Mouse (Mus musculus): ENCODE measurements around the gene Gm7247.
"Not testable (repeated sequence)": the region's sequence is repeated elsewhere in the genome, so short reads cannot be mapped to it uniquely, and the experiment has no call there.

The Gm7247 gene

DNA sequence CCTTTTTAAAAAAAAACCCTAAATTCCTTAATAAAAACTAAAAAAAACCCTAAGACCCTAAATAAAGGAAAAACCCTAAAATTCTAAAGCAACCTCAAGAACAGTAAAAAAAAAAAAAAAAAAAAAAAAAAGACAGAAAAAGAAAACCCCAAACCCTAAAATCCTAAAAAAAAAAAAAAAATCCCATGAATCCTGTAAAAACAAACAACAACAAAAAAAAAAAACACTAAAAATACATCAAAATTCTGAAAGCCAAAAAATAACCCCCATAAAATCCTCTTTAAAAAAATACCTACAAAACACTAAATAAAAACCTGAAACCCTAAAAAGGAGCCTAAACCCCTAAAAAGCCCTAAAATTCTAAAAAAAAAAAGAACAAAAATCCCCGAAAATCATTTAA, 135.4 kb downstream of the Gm7247 start:
- DNase-seq, result no peak

DNA sequence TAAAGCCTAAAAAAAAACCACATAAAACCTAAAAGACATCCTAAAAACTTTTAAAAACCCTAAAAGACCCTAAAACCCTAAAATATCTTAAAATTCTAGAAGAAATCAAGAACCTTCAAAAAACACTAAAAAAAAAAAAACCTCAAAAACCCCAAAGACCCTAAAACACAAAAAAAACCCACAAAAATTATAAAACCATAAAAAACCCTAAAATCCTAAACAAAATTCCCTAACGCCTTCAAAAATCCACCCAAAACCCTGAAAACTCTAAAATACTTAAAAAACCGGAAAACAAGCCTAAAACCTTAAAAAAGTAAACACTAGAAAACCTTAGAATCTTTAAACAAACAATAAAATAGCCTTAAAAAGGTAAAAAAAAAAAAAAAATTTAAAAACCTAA, 136.4 kb downstream of the Gm7247 start:
- DNase-seq, result no peak

DNA sequence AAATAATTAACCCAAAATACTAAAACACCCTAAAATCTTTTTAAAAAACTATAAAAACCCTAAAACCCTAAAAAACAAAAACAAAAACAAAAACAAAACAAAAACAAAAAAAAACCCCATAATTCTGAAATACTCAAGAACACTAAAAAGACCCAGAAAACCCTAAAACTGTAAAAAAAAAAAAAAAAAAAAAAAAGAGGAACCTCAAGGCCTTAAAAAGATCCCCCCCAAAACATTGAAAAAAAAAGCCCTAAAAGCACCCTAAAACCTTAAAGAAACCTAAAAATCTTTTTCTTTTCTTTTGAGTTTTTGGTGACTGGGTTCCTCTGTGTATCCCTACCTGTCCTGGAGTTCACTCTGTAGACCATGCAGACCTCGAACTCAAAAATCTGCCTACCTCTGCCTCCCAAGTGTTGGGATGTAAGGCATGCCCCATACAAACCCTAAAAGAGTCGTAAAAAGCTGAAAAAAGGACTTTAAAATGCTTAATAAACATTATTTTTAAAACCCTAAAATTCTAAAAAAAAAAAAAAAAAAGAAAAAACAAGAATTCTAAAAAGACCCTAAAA, 138.2 kb downstream of the Gm7247 start:
- no peak for DNase-seq

DNA sequence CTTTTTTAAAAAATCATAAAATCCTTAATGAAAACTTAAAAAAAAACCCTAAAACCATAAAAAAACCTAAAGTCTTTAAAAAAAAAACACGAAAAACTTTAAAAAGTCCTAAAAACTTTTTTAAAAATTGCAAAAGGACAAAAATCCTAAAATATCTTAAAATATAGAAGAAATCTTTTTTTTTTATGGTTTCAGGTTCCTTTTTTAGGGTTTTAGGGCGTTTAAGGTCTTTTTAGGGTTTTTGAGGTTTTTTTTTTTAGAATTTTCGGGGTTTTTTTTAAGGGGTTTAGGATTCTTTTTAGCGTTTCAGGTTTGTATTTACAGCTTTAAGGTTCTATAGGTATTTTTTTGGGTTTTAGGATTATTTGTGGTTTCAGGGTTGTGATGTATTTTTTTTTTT, 138.9 kb downstream of the Gm7247 start:
- DNase-seq, result no peak

DNA sequence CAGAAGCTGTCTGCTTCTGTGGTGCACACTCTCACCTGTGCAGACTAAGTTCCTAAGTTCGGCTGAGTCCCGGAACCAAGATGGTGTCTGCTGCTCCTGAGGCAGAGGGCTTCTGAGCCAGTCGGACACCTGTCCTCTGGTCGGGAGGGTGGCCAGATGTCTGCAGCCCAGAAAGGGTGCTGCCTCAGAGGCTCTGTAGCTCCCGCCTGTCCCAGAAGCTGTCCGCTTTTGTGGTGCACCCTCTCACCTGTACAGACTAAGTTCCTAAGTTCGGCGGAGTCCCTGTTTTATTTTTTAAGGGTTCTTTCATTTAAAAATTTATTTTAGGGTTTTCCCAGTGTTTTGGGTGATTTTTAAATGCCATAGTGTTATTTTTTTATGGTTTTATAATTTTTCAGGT, 145.9 kb downstream of the Gm7247 start:
- no peak for DNase-seq

DNA sequence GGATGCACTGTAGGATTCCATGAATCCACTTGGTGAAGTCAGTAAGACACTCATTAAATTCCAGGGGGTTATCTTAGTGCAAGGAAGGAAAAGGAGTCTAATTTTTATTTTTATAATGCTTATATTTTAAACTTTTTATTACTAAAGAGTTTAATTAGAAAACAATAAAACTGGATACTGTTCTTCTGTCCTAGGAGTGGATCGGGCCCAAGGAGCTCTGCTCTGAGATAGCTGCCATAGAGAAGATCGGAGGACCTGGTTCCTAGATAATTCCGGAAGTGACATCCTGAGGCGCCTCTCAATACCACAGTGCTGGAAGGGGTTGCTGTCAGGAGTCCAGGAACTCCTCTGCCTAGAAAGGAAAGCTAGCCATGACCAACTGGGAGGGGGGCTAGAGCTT, 190.9 kb downstream of the Gm7247 start, which contains the start of gene Gm5622:
Gene Gm5622 (plus strand): TSS at position 301 of the 400 bp plus-strand sequence.
- DNase-seq, result no peak

DNA sequence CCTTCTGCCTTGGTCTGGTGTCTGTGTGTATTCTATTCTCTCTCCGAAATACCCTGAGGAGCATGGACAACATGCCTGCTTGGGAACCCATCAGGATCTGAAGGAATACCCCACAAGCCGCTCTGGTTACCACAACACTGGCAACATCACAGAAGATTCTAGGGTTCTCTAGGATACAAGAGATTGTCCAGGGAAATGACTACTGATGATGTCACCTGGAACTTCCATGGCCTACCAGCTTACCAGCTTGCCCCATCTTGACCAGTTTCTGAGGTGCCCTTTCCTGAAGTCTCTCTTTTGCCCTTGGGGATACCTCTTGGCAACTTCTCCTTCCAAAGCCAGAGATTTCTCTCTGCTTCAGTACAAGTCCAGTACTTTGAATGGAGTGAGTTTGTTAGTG, 212.4 kb downstream of the Gm7247 start, which contains the start of gene Gm17175:
Gene Gm17175 (minus strand): TSS at position 101 of the 400 bp plus-strand sequence.
- not testable (repeated sequence) for DNase-seq

DNA sequence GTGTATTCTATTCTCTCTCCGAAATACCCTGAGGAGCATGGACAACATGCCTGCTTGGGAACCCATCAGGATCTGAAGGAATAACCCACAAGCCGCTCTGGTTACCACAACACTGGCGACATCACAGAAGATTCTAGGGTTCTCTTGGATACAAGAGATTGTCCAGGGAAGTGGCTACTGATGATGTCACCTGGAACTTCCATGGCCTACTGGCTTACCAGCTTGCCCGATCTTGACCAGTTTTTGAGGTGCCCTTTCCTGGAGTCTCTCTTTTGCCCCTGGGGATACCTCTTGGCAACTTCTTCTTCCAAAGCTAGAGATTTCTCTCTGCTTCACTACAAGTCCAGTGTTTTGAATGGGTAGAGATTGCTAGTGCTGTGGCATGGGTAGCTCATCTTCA, 230.5 kb downstream of the Gm7247 start, which contains the start of gene Gm17174:
Gene Gm17174 (minus strand): TSS at position 101 of the 400 bp plus-strand sequence.
- DNase-seq, result not testable (repeated sequence)

DNA sequence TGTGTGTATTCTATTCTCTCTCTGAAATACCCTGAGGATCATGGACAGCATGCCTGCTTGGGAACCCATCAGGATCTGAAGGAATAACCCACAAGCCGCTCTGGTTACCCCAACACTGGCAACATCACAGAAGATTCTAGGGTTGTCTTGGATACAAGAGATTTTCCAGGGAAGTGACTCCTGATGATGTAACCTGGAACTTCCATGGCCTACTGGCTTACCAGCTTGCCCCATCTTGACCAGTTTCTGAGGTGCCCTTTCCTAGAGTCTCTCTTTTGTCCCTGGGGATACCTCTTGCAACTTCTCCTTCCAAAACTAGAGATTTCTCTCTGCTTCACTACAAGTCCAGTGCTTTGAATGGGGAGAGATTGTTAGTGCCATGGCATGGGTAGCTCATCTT, 249.7 kb downstream of the Gm7247 start, which contains the start of gene Gm17078:
Gene Gm17078 (minus strand): TSS at position 101 of the 400 bp plus-strand sequence.
- DNase-seq, result no peak
